Mouse (Mus musculus) testis, postnatal 14 days (tissue): Measurements from ENCODE around the gene Rhou.

ENCODE experiments used
- DNase-seq: peaks from one replicate; pipeline ENCODE4 v3.0.0; 2021; ENCODE audit warnings: low spot score

The Rhou gene

DNA sequence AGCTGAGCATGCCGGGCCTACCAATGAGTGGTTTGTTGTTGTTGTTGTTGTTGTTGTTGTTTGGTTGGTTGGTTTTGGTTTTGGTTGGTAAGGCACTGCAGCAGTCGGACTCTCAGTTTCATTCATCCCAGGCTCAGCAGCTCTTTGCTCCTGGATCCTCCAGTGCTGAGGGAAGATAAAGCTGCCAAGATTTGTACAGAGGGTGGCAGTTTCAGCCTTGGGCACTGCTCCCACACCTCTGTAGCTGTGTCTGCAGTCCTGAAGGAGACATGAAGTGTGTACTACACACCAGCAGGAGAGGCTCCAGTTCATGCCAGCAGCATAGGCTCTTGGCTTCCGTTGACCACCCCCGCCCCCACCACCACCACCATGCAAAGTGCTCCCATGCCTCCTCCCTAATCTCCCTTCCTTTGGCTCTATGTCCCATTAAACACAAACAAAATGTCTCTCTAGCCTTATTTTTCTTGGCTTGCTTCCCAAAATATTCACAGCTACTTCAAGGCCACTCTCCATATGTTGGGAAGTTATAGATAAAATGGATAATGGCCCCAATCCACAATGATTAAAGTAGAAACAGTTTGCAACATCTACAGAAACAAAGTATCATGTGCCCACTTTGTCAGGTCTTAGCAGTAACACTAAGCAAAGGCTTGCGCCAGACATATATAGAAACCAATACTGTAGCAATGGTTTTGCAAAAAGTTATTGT is 2.2 kb upstream of the Rhou start:
- peak; percentile 41 for DNase-seq

DNA sequence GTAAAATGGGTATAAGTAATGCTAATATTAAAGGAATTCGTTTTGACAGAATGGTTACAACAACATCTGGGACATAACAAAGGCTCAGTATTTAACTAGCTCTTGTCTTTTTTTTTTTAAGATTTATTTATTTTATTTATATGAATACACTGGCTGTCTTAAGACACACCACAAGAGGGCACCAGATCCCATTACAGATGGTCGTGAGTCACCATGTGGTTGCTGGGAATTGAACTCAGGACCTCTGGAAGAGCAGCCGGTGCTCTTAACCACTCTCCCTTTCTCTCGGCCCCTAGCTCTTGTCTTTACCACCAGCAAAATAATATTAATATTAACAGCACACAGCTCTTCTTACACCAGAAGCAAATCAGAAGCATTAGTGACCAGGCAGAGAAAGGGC is 1.1 kb upstream of the Rhou start:
- DNase-seq: no peak

DNA sequence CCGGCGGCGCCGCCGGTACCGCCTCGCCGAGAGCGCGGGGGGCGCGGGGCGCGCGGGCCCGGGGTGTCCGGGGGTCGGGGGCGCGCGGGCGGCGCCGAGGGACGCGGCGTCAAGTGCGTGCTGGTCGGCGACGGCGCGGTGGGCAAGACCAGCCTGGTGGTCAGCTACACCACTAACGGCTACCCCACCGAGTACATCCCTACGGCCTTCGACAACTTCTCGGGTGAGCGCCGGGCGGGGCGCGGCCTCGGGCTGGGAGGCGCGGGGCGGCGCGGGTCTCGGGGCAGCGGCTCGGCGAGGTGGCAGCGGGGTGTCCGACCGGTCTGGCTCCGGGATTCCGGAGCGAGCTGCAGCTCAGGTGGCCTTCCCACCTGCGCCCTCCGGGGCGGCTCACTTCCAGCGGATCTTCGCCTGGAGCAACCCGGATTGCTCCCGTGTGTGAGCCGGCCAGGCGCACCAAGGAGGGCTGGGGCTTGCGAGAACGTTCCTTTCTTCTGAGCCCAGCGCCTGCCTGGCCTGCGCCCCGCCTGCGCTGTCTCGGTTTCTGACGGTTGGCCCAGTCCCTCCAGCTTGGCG is 353 bp downstream of the Rhou start:
- peak; percentile 47 for DNase-seq

DNA sequence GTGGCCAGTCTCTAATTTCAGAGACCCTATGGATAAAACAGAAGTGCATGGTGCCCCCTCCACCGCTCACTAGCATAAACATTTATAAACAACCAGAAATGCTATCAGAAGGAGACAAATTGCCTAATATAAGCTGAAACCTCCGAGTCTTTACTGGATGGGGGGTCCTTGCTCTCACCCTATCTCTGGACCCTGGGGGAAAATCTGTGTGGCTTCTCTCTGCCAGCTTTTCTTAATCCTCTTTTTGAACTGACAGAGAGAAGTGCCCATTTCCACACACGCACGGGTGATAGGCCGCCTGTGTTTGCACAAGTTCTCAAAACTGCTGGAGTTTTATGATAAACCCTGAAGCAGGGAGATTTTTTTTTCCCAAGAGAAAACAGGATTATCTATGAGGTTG is 1.0 kb downstream of the Rhou start:
- no peak for DNase-seq

DNA sequence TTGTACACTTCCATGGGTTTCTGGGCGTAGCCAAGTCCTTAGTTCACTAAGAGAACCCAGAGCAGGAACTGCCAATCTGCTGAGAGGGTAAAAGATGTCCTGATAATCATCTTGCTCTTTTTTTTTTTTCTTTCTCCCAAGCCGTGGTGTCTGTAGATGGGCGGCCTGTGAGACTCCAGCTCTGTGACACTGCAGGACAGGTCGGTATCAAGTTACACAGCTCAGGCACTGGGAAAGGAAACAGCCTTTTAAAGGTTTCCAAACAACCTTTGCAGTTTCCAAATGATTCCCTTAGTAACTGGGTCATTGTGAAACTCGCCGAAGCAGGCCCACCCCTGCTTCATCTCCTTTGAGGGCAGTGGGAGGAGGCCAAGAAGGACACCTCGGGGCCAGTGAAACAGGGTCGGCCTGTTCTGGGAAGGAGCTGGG is 1.6 kb downstream of the Rhou start:
- peak; percentile 32 for DNase-seq

DNA sequence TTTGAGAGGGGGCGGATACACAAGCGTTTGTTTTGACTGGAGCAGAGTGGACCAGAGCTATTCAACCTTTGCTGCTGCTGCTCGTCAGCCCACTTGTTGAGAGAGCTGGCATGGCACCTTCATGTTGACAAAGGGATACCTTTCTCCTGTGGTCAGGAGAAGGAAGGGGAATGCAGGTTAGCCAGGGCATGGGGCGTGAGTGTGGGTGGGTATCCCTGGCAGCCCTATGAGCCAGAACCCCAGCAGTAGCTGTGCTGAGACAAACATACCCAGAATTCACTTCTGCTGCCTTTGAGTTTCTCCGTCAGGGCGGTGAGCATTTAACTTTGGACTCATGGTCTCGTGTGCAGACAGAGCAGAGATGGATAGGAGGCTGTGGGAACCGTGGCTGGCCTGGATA is 4.1 kb downstream of the Rhou start:
- no peak for DNase-seq

DNA sequence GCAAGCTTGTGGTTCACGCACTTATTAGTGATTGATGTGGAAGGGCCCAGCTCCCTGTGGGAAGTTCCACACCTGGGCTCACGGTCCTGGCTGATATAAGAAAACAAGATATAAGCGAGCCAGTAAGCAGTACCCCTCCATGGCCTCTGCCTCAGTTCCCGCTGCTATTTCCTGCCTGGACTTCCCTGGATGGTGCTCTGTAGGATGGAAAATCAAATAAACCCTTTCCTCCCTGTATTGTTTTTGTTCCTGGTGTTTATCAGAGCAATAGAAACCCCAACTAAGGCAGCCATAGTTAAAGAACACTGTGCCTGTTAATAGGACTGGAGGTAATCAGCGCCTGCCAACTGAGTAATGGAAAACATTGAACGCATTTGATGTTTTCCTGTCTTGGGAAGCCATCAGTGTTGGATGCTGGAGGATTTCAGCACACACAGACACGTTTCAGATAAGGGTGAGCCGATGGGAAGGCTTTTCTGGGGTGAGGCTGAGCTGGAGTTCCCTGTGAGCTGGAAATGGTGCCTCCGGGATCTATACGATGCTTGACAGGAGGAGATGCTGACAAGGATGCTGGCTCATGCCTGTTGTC is 5.8 kb downstream of the Rhou start:
- DNase-seq: no peak

DNA sequence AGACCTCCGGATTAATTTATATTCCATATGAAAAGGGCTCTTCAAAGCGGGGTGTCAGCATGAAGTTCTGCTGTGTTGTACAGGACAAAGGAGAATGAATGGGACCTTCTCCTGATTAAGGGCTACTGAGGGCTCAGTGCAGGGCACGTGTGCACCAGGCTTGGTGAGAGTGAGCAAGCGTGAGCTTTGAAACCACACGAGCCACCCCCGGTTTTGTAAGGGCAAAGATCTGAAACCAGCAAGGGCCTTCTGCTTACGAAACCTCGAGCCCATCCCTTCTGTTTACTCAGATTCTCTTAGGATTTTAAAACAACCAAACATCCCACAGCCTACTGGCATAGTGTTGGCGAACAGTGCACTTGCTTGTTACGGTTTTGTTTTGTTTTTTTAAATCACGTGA is 7.8 kb downstream of the Rhou start:
- DNase-seq: no peak

DNA sequence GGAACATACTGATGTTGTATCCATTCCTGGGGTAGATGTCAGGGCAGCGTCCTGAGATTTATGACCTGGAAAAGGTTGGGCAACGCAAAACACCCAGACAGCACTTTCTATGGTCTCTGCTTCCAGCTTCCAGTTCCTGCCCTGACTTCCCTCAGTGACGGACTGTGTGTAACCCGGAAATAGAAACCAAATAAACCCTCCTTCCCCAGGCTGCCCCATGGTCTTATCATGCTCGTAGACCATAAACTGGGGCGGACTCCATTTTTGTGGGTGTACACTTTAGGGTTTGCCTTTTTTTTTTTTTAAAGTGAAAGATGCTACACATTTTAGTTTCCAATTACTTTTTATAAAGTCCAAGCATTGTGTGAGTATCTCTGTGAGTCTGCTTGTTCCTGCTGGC is 11.9 kb downstream of the Rhou start:
- DNase-seq: no peak

DNA sequence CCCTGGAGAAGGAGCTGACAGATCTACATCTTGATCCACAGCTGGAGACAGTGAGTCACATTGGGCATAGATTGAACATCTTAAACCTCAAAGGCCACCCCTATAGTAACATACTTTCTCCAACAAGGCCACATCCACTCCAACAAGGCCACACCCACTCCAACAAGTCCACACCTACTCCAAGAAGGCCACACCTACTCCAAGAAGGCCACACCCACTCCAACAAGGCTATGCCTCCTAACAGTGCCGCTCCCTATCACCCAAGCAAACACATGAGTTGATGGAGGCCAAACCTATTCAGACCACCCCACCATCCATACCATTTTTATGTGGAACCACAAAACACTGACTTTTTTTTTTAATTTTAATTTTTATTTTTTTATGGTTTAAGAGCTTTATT is 13.1 kb downstream of the Rhou start:
- no peak for DNase-seq

DNA sequence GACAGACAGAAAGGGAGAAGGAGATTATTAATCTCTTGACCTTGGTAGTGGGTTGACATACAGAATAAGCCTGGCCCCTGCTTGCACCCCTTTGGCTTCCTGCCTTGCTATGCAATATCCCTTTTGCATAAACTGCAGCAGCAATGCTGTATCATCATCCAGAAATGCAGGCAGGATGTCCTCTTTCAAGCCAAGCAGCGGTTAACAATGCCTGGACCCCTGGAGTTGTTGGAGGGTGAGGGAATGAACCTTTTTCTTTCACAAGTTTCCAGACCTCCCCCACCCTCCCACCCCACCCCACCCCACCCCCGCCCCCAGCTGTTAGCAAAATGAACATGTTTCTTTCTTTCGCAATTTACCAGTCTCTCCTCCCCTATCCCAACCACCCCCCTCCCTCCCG is 15.0 kb downstream of the Rhou start:
- DNase-seq: no peak

DNA sequence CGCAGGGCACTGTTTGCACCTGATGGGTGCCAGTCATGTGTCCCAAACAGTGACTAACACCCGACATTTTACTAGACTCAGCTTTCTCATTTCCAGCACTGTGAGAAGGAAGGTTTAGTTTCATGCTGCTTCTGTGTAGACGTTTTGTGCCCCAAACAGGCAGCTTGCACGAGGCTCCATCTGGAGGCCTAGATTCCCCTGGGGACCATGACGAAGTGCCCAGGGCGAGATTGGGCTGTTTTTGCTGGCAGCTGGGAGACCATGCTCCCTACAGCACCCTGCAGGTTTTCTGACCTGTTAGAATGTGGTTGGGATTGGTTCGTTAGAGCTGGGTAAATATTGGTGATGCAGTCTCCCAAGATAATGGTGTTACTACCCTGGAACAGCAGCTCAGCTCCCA is 17.0 kb downstream of the Rhou start:
- DNase-seq: no peak

DNA sequence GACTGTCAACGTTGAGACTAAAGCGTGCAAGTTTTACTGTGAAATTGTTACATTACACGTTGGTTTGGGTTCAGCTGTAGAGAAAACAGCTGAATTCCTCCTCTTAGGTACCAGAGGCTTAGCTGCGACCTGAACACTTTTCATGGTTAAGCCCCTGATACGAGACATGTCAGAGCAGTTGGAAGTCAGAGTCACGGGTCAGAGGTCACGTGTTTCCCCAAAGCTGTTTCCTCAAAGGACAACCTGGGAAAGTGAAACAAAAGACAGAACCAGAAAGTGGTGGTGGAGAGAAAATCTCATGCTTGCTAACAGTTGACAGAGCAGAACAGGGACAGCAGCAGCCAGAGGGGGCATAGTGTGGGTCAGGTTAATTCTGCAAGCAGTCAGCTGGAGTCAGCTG is 17.7 kb downstream of the Rhou start:
- DNase-seq: no peak

DNA sequence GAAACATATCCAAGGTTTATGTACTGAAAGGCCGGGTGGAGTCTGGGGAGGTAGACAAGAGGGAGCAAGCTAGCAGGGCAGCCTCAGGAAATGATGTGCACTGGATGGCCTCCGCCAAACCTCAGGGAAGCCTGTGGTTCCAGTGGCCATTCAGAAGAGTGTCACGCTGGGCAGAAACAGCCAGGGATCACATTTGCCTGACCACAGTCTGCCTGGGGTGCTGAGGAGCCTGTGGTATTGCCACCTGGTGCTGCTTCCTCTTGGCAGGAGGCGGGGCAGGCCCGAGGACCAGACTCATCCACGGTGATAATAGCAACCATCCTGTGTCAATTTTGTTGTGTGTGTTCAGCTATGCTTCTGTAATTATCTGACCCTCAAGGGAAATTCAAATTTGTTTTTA is 18.9 kb downstream of the Rhou start:
- DNase-seq: no peak

DNA sequence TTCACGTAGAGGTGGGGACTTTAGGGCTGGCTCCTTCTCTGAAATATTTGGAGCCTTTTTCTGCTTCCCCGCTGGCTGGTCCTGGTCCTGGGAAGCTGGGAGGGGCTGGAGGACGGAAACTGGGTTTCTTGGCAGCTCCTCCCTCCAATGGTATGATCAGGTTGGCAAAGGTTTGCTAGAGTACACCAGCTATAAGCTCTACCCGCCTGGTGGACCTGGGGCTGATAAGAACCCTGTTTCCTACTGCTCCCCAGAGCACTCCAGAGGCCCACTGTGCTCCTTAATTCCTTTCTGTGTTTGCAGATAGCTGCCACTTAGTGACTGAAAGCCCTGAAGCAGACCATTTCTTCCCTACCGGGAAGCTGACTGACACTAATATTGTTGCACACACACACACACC is 21.9 kb downstream of the Rhou start:
- DNase-seq: no peak

DNA sequence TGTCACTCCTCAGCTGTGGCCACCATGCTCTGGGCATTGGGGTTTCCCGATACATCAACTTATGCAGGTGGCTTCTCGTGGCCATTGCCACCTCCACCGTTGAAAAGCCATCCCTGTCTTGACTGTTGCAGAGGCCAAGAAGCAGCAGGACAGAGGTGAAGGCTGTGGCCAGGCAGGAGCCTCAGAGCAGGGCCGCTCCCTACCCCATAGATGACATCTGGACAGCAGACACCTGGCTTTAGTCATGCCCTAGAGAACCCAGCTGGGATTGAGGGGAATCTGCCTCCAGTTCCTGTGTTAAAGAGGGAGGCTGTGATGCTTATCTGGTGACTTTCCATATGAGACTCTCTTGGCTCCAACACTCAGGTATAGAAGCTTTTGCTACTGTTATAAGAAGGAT is 24.7 kb downstream of the Rhou start:
- no peak for DNase-seq

DNA sequence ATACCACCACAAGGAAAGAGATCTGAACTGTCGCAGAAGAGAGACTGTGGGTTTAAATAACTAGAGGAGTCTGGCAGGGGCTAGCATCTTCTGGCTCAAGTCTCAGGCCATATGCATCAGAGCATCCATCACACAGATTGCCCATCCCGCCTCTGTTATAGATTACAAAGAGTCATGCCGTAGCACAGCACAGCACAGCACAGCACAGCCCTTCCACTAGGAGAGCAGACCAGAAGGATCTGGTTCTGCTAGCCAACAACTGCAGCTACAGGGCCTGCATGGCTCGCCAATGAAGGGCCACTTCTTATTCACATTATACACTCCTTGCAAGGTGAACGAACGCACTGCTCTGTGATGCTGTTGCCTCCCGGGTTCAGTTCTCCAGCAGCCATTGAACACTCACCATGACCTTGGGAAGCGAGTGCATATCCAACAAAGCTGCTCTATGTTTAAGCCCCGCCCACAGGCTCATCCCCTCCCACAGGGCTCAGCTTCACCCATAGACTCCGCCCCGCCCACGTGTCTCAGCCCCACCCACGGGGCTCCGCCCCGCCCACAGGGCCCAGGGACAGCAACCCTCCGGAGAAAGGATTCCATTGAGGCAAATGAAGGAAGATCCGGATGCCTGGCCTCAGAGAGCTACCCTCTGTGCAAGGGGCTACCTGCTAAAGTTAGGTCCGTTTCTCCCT is 28.5 kb downstream of the Rhou start:
- DNase-seq: peak; percentile 54

DNA sequence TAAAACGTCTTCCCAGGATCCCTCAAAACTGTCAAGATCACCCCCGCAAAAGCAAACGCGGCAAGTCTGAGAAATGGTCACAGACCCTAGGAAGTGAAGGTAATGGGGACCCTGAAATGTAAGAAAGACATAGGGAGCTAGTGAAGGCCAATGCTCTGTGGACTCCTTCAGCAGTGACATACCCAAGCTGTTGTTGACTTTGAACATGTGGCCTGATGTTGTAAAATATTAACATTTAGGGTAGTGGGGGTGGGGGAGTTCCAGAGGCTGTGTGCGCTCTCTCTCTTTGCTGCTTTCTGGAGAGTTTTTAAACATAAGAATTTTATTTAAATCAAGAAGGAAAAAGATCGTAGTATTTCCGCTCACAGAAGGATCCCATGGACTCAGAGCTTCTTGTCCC is 29.6 kb downstream of the Rhou start:
- no peak for DNase-seq

DNA sequence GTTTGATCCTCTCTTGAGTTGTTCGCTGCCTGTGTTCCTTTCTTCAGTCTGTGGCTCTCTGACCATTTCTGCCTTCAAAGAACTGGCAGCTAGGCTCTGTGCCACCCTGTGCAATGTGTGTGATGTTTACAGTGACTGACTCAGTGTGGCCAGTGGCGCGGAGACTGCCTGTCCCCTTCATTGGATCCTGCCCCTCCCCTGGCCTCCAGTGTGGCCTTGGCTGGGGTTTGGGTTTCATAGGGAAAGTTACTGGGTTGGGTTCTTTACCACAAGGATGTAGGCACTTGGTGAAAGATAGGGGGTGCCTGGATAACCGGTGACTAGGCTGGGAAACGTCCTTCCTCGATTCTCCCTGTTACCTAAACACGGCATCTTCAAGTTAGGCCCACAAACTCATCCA is 31.1 kb downstream of the Rhou start:
- no peak for DNase-seq

DNA sequence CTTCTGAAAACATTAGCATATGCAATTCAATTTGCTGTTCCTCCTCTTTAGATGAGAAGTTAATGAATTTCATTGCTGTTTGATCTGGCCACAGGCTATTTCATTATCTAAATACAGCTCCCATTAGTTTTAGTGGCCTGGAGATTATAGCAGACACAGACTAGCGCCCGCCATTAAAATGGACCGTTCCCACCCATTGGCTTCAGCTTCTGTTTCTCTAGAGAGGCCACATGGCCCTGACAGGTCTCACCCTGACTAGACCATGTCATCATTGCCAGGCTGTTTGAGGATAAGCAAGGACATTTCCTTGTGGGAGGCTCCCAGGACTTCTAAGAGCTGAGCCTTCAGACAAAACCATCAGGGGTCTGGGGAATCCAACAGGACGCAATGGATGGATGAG is 31.7 kb downstream of the Rhou start:
- no peak for DNase-seq

DNA sequence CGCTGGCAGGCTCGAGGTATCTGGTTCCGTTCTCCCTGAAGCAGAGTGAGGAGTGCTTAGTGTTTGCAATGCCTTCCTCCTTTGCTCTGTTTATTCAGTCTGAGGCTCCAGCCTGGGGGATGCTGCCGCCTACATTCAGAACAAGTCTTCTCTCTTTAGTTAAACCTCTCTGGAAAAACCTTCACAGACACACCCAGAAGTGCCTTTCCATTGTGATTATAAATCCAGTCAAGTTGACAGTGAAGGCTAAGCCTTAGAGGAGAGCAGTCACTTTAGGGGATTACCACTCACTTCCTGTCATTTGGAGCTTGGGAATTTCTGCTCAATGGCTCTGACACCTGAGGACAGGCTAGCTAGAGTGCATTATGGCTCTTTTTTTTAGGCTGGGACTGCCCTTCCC is 34.1 kb downstream of the Rhou start:
- no peak for DNase-seq

DNA sequence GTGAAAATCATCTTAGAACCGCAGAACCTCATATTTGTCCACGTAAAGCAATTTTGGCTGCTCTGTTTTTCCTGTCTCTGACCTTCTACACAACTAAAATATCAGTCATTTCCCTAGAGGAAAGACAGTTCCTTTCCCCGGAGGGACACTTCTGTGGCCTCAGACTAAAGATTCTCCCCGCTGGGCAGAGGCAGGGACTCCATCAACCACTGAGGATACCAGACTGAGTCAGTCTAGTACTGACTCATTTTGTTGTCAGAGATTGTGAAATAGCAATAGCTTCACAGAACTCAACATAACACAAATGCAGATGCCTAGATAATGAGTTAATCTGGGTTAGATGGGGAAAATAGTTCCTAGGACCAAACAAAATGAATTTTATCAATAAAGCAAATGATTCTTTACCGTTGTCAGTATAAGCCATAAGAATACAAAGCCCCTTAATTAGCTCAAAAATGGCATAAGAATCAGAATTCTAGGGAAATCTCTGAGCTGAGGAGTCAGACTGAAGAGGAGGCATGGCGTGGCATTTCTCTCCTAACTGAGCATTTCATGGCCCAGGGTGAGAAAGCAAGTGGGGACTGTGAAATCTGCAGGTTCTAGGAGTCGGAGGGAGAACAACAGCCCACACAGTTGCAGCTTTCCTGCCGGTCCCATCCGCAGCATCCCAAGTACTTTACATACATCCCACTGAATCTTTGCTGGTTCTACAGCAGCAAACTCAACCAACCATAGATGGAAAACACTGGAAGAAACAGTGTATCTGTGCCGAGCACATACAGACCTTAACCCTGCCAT is 38.6 kb downstream of the Rhou start:
- no peak for DNase-seq

DNA sequence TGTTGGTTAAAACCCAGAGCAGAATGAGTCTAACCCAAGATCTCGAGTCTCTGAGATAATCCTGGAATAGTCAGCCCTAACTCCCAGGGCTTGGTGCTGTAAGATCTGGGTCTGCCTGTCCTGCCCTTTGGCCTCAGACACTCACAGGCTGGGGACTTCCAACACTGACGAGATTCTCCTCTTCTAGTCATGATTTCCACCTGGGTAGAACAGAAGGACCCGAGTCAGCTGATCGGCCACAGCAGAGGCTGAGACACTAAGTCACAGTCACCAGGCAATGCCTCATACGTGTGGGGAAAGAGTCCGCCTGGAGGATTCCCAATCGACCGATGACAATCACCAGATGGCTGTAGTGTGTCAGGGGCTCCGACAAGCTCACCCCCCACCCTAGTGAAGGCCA is 42.4 kb downstream of the Rhou start:
- DNase-seq: no peak
